Mouse (Mus musculus) frontal cortex, adult (tissue): ENCODE measurements at regions not wholly inside any gene's neighbourhood (a gene's known extent, or its start where the extent isn't known, plus 50 kb on each side); places are given as distances from the start of the nearest gene placed in this dataset.

ENCODE experiments used
- ATAC-seq: cut with Nextera tagmentation; 2 replicates; pipeline ENCODE4 v1.9.2; 2017; ENCODE audit warnings: mild to moderate bottlenecking, moderate library complexity, mixed read lengths; ENCODE audit not compliant: low TSS enrichment

DNA sequence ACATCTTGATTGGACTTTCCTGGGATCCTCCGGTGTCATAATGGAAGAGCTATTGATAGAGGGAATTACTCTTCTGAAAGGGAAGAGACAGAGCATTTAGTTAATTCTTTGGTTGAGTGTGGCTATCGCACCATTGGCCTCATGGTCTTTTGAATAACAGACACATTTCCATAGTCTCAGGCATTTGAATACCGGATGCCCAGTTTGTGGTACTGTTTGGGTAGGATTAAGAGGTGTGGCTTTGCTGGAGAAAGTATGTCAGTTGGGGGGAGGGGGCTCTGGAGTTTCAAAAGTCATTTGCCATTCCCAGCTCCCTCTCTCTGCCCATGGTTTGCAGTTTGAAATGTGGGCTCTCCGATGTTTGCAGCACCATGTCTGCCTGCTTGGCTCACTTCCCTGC is 139.4 kb upstream of the Smim15 start:
- no peak for ATAC-seq

GRCm38 (mm10) chr13:107904051-107904740 is 140.1 kb upstream of the Smim15 start:
- ATAC-seq, result no peak

DNA sequence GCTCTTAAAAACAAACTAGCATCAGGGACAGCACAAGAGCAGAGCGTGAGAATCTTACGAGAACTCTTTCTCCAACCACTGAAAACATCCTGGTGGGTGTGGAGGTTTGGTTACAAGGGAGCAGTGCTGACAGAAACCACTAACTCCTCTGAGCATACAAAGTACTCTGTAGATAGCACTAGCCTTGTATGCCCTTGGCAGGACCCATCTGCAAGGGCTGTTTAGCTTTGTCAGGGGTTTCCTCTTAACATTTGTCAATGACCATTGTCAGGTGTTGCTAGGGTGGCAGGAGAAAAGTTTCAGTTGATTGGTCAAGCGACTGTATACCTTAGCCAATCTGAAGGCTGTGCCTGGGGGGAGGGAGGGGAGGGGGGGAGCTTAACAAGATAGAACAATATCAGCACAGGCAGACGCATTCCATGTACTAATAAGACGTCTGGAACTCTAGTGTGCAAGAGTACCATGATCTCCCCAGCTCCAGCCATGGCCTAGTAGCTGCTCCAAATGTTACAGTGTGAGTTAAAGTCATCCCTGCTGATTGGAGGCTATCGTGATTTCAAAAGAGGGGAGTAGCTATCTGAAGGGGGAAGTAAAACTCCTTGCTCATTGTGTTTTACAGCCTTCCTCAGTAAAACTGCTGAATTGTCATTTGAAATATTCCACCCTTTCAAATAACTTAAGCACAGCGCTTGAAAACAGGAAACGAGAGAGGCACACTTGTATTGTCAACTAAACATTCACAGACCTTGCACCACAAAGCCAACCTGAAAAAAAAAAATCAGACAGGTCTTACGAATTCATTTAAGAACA is 140.9 kb upstream of the Smim15 start:
- ATAC-seq, result no peak

DNA sequence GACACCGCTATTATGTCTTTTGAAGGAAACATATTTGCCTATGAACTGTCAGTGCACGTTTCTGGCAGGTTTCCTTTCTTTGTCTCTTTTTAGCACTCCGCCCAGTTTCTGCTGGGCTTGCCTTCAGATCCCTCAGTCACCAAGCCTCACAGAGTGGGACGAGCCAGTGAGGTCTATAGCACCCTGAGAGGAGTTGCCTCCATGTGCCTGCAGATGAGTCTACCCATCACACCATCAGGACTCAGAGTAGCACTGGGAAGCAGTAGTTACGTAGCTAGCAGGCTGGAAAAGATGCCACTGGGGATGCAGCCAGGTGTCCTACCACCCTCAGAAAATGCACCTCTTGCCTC is 141.5 kb upstream of the Smim15 start:
- ATAC-seq, result no peak

GRCm38 (mm10) chr13:107899600-107900229 is 144.5 kb upstream of the Smim15 start:
- 0 out of 2 replicates have a peak, but pooled peaks have one; percentile 41 for ATAC-seq

- no peak for ATAC-seq
Observed at GRCm38 (mm10) chr13:107897646-107898045, 146.6 kb upstream of the Smim15 start.

DNA sequence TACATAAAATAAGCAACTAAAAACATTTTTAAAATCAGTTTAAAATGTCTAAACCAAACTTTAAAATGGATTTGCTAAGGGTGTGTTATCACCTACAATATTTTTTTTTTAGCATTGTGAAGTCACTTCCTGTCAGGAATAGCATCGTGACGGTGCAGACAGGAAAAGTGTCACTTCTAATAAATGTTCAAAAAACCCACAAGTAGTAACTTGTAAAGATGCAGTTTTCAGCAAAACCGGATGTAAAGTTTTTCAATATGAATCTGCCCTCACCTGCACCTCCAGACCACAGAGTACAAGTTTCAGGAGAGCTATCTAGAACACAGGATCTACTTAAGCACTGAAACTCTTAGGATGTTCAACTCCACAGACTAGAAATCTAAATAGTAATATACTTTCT is 147.1 kb upstream of the Smim15 start:
- ATAC-seq, result no peak

DNA sequence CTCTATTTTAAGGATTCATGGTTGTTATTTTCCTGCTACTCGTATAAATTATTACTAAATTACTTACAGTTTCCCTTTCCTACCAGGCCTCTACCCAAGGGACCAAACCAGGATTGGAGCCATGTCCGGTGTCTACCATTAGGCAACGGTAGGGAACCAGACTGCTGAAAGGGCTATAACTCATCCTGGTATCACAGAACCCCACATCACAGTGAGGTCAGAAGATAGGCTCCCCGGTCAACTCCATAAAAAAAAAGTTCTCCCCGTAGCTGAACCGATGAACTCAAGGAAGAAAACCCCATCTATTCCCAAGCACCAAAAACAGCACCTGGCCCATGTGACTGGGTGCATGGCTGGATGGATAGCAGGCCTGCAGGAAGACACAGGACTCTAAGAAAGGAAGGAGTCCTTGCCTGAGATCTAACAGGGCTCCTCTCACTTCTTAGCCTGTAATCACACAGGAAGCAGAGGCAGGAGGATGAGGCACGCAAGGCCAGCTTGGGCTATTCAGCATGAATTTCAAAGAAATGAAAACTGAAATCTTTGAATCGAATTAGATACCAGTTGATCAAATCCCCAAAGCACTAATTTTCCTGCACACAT is 150.6 kb upstream of the Smim15 start:
- ATAC-seq, result no peak

- no peak for ATAC-seq
Observed at GRCm38 (mm10) chr13:107893081-107893480, 151.2 kb upstream of the Smim15 start.

GRCm38 (mm10) chr13:107891946-107892345 is 152.3 kb upstream of the Smim15 start:
- no peak for ATAC-seq

DNA sequence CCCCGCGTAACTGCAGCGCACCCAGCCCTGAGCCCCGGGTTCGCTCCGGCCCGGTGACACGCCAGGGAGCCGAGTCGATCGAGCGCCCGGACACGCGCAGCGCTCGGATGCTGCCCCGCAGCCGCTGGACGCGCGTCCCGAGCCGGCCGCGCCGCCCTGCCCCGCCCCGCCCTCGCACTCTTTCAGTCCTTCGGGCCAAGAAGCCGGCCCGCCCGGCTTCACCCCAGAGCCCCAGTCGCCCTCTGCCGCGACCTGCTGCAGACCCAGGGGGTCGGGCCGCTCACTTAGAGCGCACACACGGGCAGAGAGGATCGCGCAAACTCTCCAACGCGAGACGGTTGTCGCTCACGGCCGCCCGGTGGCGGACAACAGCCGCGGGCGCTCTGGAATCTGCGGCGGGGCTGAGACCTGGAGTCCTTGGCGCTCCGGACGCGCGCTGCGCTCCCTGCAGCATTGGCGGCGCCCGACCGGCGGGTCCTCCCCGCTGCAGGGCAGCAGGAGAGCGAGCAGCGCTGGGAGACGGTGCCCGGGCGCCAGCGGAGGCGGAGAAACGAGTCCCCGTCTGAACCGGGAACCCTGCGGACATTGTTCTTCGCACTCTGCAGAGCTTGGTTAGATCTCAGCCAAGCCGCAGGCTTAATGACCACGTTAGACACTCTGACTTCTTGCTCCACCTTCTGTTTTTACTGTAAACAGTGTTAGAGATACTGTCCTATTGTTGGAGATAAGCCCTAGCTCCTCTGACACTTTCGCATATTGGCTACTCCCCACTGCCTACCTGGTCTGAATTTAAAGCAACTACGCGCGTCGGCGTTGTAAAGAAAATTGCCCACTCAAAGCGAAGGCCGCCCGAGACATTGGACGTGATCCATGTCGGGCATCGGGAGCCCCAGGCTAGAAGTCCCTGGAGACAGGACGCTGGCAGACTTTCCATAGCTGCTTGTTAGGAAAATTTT is 153.1 kb upstream of the Smim15 start:
- ATAC-seq, result peak; percentile 36

- ATAC-seq, result peak; percentile 88
Observed at GRCm38 (mm10) chr13:107889985-107890865, 154.0 kb upstream of the Smim15 start.

GRCm38 (mm10) chr13:107889588-107889984 is 154.7 kb upstream of the Smim15 start:
- ATAC-seq, result peak; percentile 14

DNA sequence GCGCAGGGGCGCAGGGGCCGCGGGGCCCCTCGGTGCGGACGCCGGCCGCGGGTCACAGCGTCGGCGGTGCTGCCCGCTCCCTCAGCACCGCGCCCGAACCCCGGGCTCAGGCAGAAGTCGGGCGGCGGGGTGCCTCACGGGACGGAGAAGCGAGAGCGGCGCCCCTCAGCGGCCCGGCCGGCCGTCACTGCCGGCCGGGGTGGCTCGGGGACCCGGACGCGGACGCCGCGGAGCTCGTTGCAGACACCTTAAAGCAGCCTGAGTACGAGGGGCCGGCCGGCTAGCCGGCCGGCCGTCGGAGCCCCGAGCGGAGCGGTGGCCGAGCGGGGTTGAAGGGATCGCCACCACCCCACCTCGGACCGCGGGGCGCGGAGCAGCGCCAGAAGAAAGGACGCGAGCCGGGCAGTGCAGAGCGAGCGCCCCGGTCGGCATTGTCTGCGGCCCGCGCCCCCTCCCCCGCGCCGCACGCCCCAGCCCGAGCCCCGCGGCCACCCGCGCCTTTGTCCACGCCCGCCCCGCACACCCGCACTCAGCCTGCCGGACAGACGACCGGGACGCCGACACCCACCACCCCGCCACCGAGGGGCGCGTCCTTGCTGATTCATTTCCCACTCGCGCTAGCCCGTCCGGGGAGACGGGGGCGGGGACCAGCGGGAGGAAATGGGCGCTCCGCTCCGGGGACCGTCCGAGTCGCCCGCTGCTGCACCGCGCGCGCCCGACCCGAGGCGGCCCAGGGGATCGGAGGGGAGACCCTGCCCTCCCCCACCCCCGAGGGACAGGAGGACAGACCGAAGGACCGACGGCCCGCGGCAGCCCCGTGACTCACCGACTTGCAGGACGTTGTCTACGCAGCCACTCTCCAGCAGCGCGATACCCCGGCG is 155.4 kb upstream of the Smim15 start:
- ATAC-seq, result peak; percentile 3; the same call in 1 of the 2 replicates

GRCm38 (mm10) chr13:107888231-107888555 is 156.1 kb upstream of the Smim15 start:
- no peak for ATAC-seq

- no peak for ATAC-seq
Observed at GRCm38 (mm10) chr13:107887366-107888230, 156.6 kb upstream of the Smim15 start.

- ATAC-seq, result no peak
Observed at GRCm38 (mm10) chr13:107884836-107885235, 159.4 kb upstream of the Smim15 start.

- ATAC-seq, result no peak
Observed at GRCm38 (mm10) chr13:107882337-107882736, 161.9 kb upstream of the Smim15 start.
